Mouse (Mus musculus) brain, embryonic 14.5 days (tissue): ENCODE results near the gene Srd5a1. TPM values are rescaled to one million over a fixed set of nuclear protein-coding genes. Genes with fewer than 3 reads are reported as not detected.

Experiments
- DNase-seq: peaks from one replicate; pipeline ENCODE4 v3.0.0-alpha.2; 2011; ENCODE audit warnings: low read depth
- CTCF ChIP-seq: fragments of 200-500 bp; IDR thresholded peaks from 2 replicates; pipeline ENCODE4 v1.5.1; 2012; ENCODE audit warnings: inconsistent platforms, mild to moderate bottlenecking, moderate library complexity, borderline replicate concordance; ENCODE audit not compliant: insufficient read depth, insufficient read length; ENCODE audit errors: extremely low read depth
- POLR2A ChIP-seq: fragments of 200-500 bp; IDR thresholded peaks from 2 replicates; pipeline ENCODE4 v1.6.1; 2012; ENCODE audit warnings: mild to moderate bottlenecking, inconsistent platforms, borderline replicate concordance; ENCODE audit not compliant: poor library complexity, insufficient read depth, insufficient read length, severe bottlenecking; ENCODE audit errors: extremely low read depth
- polyA plus RNA-seq: library from polyadenylated mRNA; depleted of rRNA; stranded (reverse); fragments of >200 nt; gene quantifications from 2 replicates; pipeline ENCODE4 v1.2.3, GENCODE M21; 2012

Srd5a1 gene
- polyA plus RNA-seq, 1 experiment: 13.5 TPM

GRCm38 (mm10) chr13:69542571-69543352, 68.5 kb downstream of the Srd5a1 start:
- peak; percentile 31 for DNase-seq
- TF ChIP-seq CTCF (no peak), POLR2A (no peak)

DNA sequence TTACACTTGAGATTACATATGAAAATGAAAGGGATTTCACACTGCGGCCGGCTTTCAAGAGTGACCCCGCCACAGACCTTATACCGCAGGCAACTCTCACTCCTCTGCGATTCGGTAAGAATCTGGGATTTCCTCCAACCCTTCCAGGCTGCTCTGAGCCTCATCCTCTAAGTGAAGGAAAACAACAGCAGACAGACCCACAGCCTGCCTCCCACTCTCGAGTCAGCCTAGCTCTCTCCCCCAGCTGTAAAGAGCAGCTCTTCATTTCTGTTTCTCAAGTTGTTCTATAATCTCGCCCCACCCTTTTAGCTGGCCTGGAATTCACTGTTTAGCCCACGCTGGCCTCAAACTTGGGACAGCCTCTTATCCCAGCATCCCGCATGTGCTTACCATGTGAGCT, 69.5 kb downstream of the Srd5a1 start:
- DNase-seq: no peak

GRCm38 (mm10) chr13:69541209-69541608, 70.0 kb downstream of the Srd5a1 start:
- no peak for DNase-seq
- TF ChIP-seq CTCF: no peak

More for the DNA sequence above, 69.5 kb downstream of the Srd5a1 start:
- TF ChIP-seq POLR2A (no peak), CTCF (no peak)

DNA sequence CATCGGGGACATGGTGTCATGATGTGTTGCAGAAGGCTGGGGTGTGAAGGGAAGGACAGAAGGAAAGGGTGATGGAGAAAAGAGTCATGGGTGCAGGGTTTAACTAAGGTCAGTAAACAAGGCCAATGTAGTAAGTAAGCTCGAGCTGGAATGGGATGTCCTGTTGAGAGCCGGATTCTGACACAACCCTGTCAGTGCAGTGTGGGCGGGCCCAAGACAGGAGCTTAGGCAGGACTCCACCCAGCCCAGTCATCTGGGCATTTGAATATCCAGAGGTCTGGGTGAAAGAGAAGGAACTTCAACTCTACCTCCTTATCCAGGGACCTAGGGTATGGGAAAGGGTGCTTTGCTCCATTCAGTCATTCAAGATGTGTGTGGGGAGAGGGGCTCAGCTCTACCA, 72.9 kb downstream of the Srd5a1 start:
- DNase-seq: no peak
- no peak for TF ChIP-seq CTCF
- no peak for TF ChIP-seq POLR2A

- no peak for DNase-seq
- TF ChIP-seq CTCF (no peak), POLR2A (no peak)
These were observed 73.9 kb downstream of the Srd5a1 start for GRCm38 (mm10) chr13:69537366-69537765.

- TF ChIP-seq POLR2A (no peak), CTCF (no peak)
- DNase-seq: no peak
These were observed 75.2 kb downstream of the Srd5a1 start for GRCm38 (mm10) chr13:69536021-69536420.

DNA sequence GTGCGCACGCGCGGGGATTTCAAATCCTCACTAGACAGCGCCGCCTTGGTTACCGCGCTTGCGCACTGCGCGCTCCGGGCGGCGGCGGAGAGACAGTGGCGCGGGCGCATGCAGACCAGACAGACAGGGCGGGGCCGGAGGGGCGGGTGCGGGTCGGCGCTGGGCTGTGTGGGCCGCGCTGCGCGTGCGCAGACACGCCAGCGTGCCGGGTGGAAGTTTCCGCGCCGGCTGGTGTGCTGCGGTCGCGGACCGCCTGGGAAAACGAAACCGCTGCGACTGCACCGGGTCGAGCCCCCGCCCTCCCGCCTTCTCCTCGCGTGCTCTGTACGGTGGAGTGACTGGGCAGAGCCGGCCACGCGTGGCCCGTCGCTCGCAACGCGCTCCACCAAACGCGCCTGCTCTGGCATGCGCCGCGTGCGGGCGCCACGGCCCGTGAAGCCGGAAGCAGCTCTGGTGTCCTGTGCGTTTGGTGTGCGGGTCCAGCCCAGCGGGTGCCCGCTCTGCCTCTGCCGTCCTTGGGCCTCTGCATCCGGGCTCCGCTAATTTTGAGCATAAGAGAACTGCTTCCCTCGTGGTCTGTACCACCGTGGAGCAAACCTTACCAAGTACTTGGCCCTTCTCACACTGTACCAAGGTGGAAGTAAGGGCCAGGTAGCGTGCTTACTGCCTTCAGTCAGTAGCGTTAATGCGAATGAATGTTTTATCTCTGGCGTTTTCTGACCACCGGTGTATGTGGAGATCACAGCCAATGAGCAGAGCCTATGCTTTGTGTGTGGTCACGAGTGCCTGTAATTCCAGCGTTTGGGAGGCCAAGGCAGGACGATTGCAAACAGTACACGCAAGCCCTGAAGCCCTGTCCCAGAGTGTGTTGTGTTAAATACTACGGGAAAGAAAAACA, 76.3 kb downstream of the Srd5a1 start:
- peak; percentile 93 for TF ChIP-seq POLR2A
- TF ChIP-seq CTCF: no peak
- DNase-seq: peak; percentile 99

- no peak for TF ChIP-seq CTCF
- peak; percentile 39; the same call in 1 of the 2 replicates for TF ChIP-seq POLR2A
- no peak for DNase-seq
These were observed 76.9 kb downstream of the Srd5a1 start, which contains the start of gene Tent4a for GRCm38 (mm10) chr13:69534334-69534653. Gene Tent4a (minus strand): TSS chr13:69534617.

GRCm38 (mm10) chr13:69533405-69534333, 77.6 kb downstream of the Srd5a1 start, which contains the start of gene Nsun2:
Gene Nsun2 (plus strand): TSS chr13:69533746.
- peak; percentile 59 for DNase-seq

DNA sequence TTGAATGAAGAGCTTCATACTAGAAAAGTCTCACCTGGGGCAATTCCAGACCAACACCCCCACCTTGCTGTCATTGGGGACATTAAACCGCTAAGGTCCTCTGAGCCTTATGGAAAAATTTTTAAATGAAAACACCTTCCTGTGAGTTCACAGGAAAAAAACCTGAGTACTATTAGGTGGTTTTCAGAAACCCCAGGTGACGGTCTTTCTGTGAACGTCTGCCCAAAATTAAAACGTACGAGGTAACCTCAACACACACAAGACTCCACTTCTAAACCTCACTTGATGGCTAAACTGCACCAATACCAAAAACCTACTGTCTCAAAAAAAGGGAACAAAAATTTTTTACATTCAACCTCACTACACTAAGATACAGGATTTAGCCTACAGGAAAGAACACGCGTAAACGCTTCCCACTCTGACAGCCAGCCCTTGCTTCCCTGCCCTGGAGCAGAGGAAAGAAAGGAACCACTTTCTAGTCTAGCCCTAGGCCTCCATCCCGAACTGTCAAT, 78.3 kb downstream of the Srd5a1 start:
- TF ChIP-seq CTCF (no peak), POLR2A (no peak)
- DNase-seq: no peak

More at GRCm38 (mm10) chr13:69533405-69534333, 77.6 kb downstream of the Srd5a1 start, which contains the start of gene Nsun2:
- no peak for TF ChIP-seq CTCF
- no peak for TF ChIP-seq POLR2A

GRCm38 (mm10) chr13:69532101-69532892, 78.9 kb downstream of the Srd5a1 start:
- TF ChIP-seq CTCF: no peak
- TF ChIP-seq POLR2A: no peak
- DNase-seq: no peak
